Mouse (Mus musculus) forebrain, embryonic 15.5 days (tissue): ENCODE data around the gene Olfr51. TPM values are rescaled to one million over a fixed set of nuclear protein-coding genes. Genes with fewer than 3 reads are reported as not detected.
A peak's percentile ranks its signal among the peaks of the same experiment; 100 is the strongest.
"Not testable (repeated sequence)": the region's sequence is repeated elsewhere in the genome, so short reads cannot be mapped to it uniquely, and the experiment has no call there.

Experiments used
- ATAC-seq: fragments of 200-750 bp; cut with Nextera tagmentation; replicated peaks from 2 replicates; pipeline ENCODE4 v1.8.0; 2017; ENCODE audit warnings: mild to moderate bottlenecking, moderate TSS enrichment, moderate library complexity
- H3K27ac ChIP-seq: fragments of 300-500 bp; sonication (generic); replicated peaks from 2 replicates; pipeline ENCODE4 v1.5.1; 2015; ENCODE audit warnings: mild to moderate bottlenecking, inconsistent platforms
- H3K27me3 ChIP-seq: fragments of 300-500 bp; sonication (generic); 2 replicates; pipeline ENCODE4 v1.6.1; 2015; ENCODE audit warnings: inconsistent platforms
- H3K36me3 ChIP-seq: fragments of 300-500 bp; sonication (generic); 2 replicates; pipeline ENCODE4 v1.6.1; 2015; ENCODE audit warnings: mild to moderate bottlenecking, inconsistent platforms
- H3K4me1 ChIP-seq: fragments of 300-500 bp; sonication (generic); 2 replicates; pipeline ENCODE4 v1.6.1; 2015; ENCODE audit warnings: inconsistent platforms
- H3K4me2 ChIP-seq: fragments of 300-500 bp; sonication (generic); replicated peaks from 2 replicates; pipeline ENCODE4 v1.6.1; 2015; ENCODE audit warnings: mild to moderate bottlenecking, inconsistent platforms
- H3K4me3 ChIP-seq: fragments of 300-500 bp; sonication (generic); 2 replicates; pipeline ENCODE4 v1.5.1; 2015; ENCODE audit warnings: mild to moderate bottlenecking, inconsistent platforms
- H3K9ac ChIP-seq: fragments of 300-500 bp; sonication (generic); replicated peaks from 2 replicates; pipeline ENCODE4 v1.6.1; 2015; ENCODE audit warnings: mild to moderate bottlenecking, inconsistent platforms
- H3K9me3 ChIP-seq: fragments of 300-500 bp; sonication (generic); 2 replicates; pipeline ENCODE4 v1.6.1; 2016; ENCODE audit warnings: inconsistent platforms
- WGBS: fragments of 180-500 bp; shearing (Covaris S2); methylation state at CpG from one replicate; pipeline ENCODE4 v1.1.7; 2015; ENCODE audit warnings: mixed read lengths; 5-methylcytosine and 5-hydroxymethylcytosine counted together
- polyA plus RNA-seq: library from polyadenylated mRNA; unstranded; fragments of >200 nt; fragmentation: Nextera tagmentation; extraction: Ambion mirVana; gene quantifications from 2 replicates; pipeline ENCODE4 v1.2.1, GENCODE M21; 2015

Olfr51 gene
- polyA plus RNA-seq, 1 experiment from 2014 or later: not detected

GRCm38 (mm10) chr11:51034141-51034540 lies 30.7 kb downstream of the Olfr51 start:
- H3K4me3 ChIP-seq, H3K4me1 ChIP-seq, H3K36me3 ChIP-seq, H3K9ac ChIP-seq, H3K4me2 ChIP-seq, H3K27me3 ChIP-seq, H3K9me3 ChIP-seq, H3K27ac ChIP-seq, ATAC-seq: not testable (repeated sequence)

GRCm38 (mm10) chr11:51035951-51036350 lies 32.6 kb downstream of the Olfr51 start:
- H3K9me3 ChIP-seq: no peaks in the 10 kb centered on the region
- no peak overlapping the region for H3K9ac ChIP-seq
- no peaks in the 10 kb centered on the region for H3K27me3 ChIP-seq
- no peak overlapping the region for H3K4me2 ChIP-seq
- WGBS: 91% methylated on average over 2 of the region's 2 CpGs
- no peak overlapping the region for H3K4me3 ChIP-seq
- no peak for ATAC-seq
- H3K4me1 ChIP-seq: no peaks in the 10 kb centered on the region
- no peaks in the 10 kb centered on the region for H3K36me3 ChIP-seq
- H3K27ac ChIP-seq: no peak overlapping the region

GRCm38 (mm10) chr11:51044776-51045175 lies 41.4 kb downstream of the Olfr51 start:
- 87% methylated on average over 3 of the region's 3 CpGs for WGBS
- H3K4me2 ChIP-seq, H3K4me3 ChIP-seq: not testable (repeated sequence)

DNA sequence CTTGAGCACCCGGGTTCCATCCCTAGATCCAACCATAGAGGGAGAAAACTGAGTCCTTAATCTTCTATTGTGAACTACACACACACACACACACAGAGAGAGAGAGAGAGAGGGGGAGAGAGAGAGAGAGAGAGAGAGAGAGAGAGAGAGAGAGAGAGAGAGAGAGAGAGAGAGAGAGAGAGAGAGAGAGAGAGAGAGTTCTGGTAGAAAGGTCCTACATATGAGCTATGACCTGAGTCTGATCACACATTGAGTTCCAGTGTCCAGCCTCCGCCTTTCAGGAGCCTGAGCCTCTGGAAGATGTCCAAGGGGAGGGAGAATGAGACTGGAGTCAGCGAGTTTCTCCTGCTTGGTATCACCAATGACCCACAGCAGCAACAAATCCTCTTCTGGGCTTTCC lies 44.4 kb downstream of the Olfr51 start, which contains the start of gene Olfr1375:
Gene Olfr1375 (plus strand): TSS at position 301 of the 400 bp plus-strand sequence.
- H3K4me2 ChIP-seq, H3K9ac ChIP-seq, H3K4me3 ChIP-seq, H3K9me3 ChIP-seq, H3K4me1 ChIP-seq, H3K36me3 ChIP-seq, H3K27ac ChIP-seq, H3K27me3 ChIP-seq, ATAC-seq: not testable (repeated sequence)
- 81% methylated on average over 3 of the region's 3 CpGs for WGBS

More at GRCm38 (mm10) chr11:51044776-51045175, 41.4 kb downstream of the Olfr51 start:
- H3K9me3 ChIP-seq, H3K36me3 ChIP-seq, ATAC-seq, H3K9ac ChIP-seq, H3K27me3 ChIP-seq, H3K4me1 ChIP-seq, H3K27ac ChIP-seq: not testable (repeated sequence)

- no peaks in the 10 kb centered on the region for H3K4me1 ChIP-seq
- no peaks in the 10 kb centered on the region for H3K9me3 ChIP-seq
- H3K27me3 ChIP-seq: no peaks in the 10 kb centered on the region
- 66% methylated on average over 2 of the region's 2 CpGs for WGBS
- H3K9ac ChIP-seq: no peak overlapping the region
- no peak overlapping the region for H3K4me3 ChIP-seq
- no peak overlapping the region for H3K4me2 ChIP-seq
- ATAC-seq: no peak
- no peaks in the 10 kb centered on the region for H3K36me3 ChIP-seq
- no peak overlapping the region for H3K27ac ChIP-seq
Observed at GRCm38 (mm10) chr11:51051678-51052077, 48.3 kb downstream of the Olfr51 start.

- Histone ChIP-seq H3K9me3 (no peaks in the 10 kb centered on the region), H3K4me2 (no peak overlapping the region), H3K27me3 (no peaks in the 10 kb centered on the region), H3K27ac (no peak overlapping the region), H3K9ac (no peak overlapping the region), H3K4me1 (no peaks in the 10 kb centered on the region), H3K4me3 (no peak overlapping the region), H3K36me3 (no peaks in the 10 kb centered on the region)
- WGBS: 36% methylated on average over 3 of the region's 3 CpGs
- no peak for ATAC-seq
Observed at GRCm38 (mm10) chr11:51053230-51053629, 49.8 kb downstream of the Olfr51 start.

DNA sequence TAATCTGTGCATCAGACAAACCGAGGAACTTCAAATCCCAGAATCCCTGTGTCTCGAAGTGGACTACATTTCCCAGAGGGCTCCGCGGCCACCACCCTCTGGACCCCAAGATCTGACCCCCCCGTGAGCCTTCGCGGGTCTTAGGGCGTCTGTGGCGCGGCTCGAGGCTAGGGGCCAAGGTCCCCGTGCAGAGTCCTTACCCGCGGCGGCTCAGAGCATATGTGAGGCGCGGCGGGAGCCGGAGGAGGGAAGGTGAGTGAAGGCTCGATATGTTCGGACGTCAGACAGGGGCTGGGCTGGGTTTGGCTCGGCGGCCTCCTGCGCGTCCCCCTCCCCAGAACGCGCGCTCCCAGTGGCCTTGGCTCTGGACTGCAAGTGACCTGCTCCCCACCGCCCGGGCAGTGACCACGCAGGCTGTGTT lies 55.8 kb downstream of the Olfr51 start, which contains the start of gene Zfp354a:
Gene Zfp354a (plus strand): TSS at position 107 of the 421 bp plus-strand sequence.
- Histone ChIP-seq H3K4me1 (peaks cover 8% of the 10 kb centered on the region), H3K36me3 (peaks cover 17% of the 10 kb centered on the region), H3K27me3 (no peaks in the 10 kb centered on the region), H3K4me2 (peak within 1 kb of the TSS; percentile 86), H3K9me3 (no peaks in the 10 kb centered on the region), H3K27ac (peak within 1 kb of the TSS; percentile 67), H3K9ac (peak within 1 kb of the TSS; percentile 93), H3K4me3 (peak within 1 kb of the TSS; percentile 93)
- 0% methylated on average over 32 of the region's 32 CpGs for WGBS
- ATAC-seq: peak; percentile 92

Other genes starting within 250 kb of the Olfr51 start
- 62.6 and 65.0 TPM in 2 replicates for gene Zfp354c, start 175.9 kb upstream of the Olfr51 start, polyA plus RNA-seq
- gene Zfp879, start 162.0 kb upstream of the Olfr51 start, polyA plus RNA-seq: 2.1 and 2.5 TPM in 2 replicates
- gene Grm6, start 152.9 kb upstream of the Olfr51 start, polyA plus RNA-seq: not detected in 2 replicates
- 15.5 and 15.9 TPM in 2 replicates for gene Zfp454, start 115.9 kb upstream of the Olfr51 start, polyA plus RNA-seq
- 49.4 and 53.6 TPM in 2 replicates for gene Zfp2, start 87.4 kb upstream of the Olfr51 start, polyA plus RNA-seq
- 3.6 and 3.7 TPM in 2 replicates for gene Zfp354b, start 72.0 kb upstream of the Olfr51 start, polyA plus RNA-seq
- not detected in 2 replicates for gene 4933414I15Rik, start 59.8 kb upstream of the Olfr51 start, polyA plus RNA-seq
- gene Prop1, start 49.8 kb upstream of the Olfr51 start, polyA plus RNA-seq: not detected in 2 replicates
- gene Olfr1378, start 37.1 kb upstream of the Olfr51 start, polyA plus RNA-seq: not detected in 2 replicates
- gene Olfr1377, start 21.6 kb upstream of the Olfr51 start, polyA plus RNA-seq: not detected in 2 replicates
- gene Olfr54, start 10.6 kb downstream of the Olfr51 start, polyA plus RNA-seq: not detected in 2 replicates
- gene Olfr1375, start 44.5 kb downstream of the Olfr51 start, polyA plus RNA-seq: not detected in 2 replicates
- gene Zfp354a, start 55.7 kb downstream of the Olfr51 start, polyA plus RNA-seq: 12.3 and 12.5 TPM in 2 replicates
- not detected in 2 replicates for gene Gm12569, start 216.9 kb downstream of the Olfr51 start, polyA plus RNA-seq